Mouse (Mus musculus) midbrain, embryonic 12.5 days (tissue): ENCODE data around the gene Kdm6b. TPM values are rescaled to one million over a fixed set of nuclear protein-coding genes. Genes with fewer than 3 reads are reported as not detected.
A peak's percentile ranks its signal among the peaks of the same experiment; 100 is the strongest.

Experiments used
- ATAC-seq: fragments of 200-750 bp; cut with Nextera tagmentation; 2 replicates; pipeline ENCODE4 v1.8.0; 2017; ENCODE audit warnings: low read depth, moderate TSS enrichment, moderate library complexity; ENCODE audit not compliant: low FRiP score
- H3K27ac ChIP-seq: fragments of 300-500 bp; sonication (generic); replicated peaks from 2 replicates; pipeline ENCODE4 v1.5.1; 2016; ENCODE audit warnings: mild to moderate bottlenecking
- H3K27me3 ChIP-seq: fragments of 300-500 bp; sonication (generic); 2 replicates; pipeline ENCODE4 v1.6.1; 2016; ENCODE audit warnings: mild to moderate bottlenecking
- H3K36me3 ChIP-seq: fragments of 300-500 bp; sonication (generic); 2 replicates; pipeline ENCODE4 v1.6.1; 2016
- H3K4me1 ChIP-seq: fragments of 300-500 bp; sonication (generic); 2 replicates; pipeline ENCODE4 v1.6.1; 2016
- H3K4me2 ChIP-seq: fragments of 300-500 bp; sonication (generic); replicated peaks from 2 replicates; pipeline ENCODE4 v1.6.1; 2016; ENCODE audit warnings: mild to moderate bottlenecking, moderate library complexity
- H3K4me3 ChIP-seq: fragments of 300-500 bp; sonication (generic); 2 replicates; pipeline ENCODE4 v1.5.1; 2016; ENCODE audit warnings: mild to moderate bottlenecking
- H3K9ac ChIP-seq: fragments of 300-500 bp; sonication (generic); replicated peaks from 2 replicates; pipeline ENCODE4 v1.6.1; 2016; ENCODE audit warnings: mild to moderate bottlenecking, moderate library complexity
- H3K9me3 ChIP-seq: fragments of 300-500 bp; sonication (generic); 2 replicates; pipeline ENCODE4 v1.6.1; 2016; ENCODE audit warnings: mild to moderate bottlenecking
- WGBS: fragments of 180-500 bp; shearing (Covaris S2); methylation state at CpG from one replicate; pipeline ENCODE4 v1.1.7; 2016; 5-methylcytosine and 5-hydroxymethylcytosine counted together
- polyA plus RNA-seq: library from polyadenylated mRNA; unstranded; fragments of >200 nt; fragmentation: Nextera tagmentation; extraction: Ambion mirVana; gene quantifications from 2 replicates; pipeline ENCODE4 v1.2.1, GENCODE M21; 2016

Kdm6b gene
- polyA plus RNA-seq, 1 experiment from 2014 or later, result 48.7 TPM

DNA sequence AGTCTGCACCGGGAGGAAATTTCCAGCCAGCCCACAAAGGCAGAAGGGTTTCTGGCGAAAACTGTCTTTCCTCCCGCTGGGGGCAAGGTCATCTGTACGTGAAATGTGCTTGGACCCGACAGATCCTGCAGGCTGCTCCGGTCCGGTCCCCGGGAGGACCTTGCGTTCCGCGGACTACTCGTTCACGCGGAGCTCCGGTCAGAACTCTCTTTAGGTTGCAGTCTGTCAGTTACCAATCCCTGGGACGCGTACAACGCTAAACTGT lies 3.5 kb downstream of the Kdm6b start:
- peak overlapping the region; percentile 98 for H3K4me2 ChIP-seq
- H3K4me1 ChIP-seq, result peaks cover 52% of the 10 kb centered on the region
- peak overlapping the region; percentile 64 for H3K4me3 ChIP-seq
- peaks cover 44% of the 10 kb centered on the region for H3K36me3 ChIP-seq
- H3K9me3 ChIP-seq, result no peaks in the 10 kb centered on the region
- H3K27me3 ChIP-seq, result no peaks in the 10 kb centered on the region
- under 1% methylated on average over 18 of the region's 18 CpGs for WGBS
- H3K9ac ChIP-seq, result peak overlapping the region; percentile 96
- H3K27ac ChIP-seq, result peak overlapping the region; percentile 98
- ATAC-seq, result no peak

DNA sequence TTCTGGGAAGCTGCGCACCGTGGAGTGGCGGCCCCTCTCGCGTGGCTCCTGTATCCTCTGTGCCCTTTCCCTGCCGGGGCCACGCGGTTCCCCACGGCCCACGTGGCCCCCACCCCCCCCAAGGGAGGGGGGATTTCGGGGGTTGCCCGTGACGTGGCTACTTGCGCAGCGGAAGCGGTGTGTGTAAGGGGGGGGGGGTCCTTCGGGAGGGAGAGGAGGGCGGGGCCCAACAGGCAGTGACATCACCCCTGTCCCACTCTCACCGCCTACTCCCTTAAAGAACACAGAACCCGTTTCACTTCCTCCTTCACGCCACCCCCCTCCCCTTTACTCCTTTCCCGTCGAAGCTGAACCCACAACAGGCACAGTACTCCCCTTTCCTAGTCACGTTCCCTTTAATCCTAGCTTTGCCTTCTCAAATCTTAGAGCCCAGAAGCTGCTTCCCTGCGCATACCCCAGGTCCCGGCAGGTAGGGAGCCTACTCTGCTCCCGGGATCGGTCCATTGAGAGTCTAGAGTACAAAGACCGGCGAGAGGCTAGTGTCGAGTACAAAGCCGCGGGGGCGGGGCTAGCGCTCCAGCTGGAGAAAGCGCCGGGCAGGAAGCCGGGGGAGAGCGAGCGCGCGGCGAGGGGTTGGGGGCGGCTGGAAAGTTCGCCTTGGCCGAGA lies 4.0 kb downstream of the Kdm6b start:
- peaks cover 49% of the 10 kb centered on the region for H3K36me3 ChIP-seq
- peak overlapping the region; percentile 64 for H3K4me3 ChIP-seq
- peak; percentile 38; the same call in 1 of the 2 replicates for ATAC-seq
- no peaks in the 10 kb centered on the region for H3K27me3 ChIP-seq
- peak overlapping the region; percentile 98 for H3K4me2 ChIP-seq
- H3K4me1 ChIP-seq, result peaks cover 48% of the 10 kb centered on the region
- H3K27ac ChIP-seq, result peak overlapping the region; percentile 98
- peak overlapping the region; percentile 96 for H3K9ac ChIP-seq
- no peaks in the 10 kb centered on the region for H3K9me3 ChIP-seq
- under 1% methylated on average over 37 of the region's 46 CpGs for WGBS

DNA sequence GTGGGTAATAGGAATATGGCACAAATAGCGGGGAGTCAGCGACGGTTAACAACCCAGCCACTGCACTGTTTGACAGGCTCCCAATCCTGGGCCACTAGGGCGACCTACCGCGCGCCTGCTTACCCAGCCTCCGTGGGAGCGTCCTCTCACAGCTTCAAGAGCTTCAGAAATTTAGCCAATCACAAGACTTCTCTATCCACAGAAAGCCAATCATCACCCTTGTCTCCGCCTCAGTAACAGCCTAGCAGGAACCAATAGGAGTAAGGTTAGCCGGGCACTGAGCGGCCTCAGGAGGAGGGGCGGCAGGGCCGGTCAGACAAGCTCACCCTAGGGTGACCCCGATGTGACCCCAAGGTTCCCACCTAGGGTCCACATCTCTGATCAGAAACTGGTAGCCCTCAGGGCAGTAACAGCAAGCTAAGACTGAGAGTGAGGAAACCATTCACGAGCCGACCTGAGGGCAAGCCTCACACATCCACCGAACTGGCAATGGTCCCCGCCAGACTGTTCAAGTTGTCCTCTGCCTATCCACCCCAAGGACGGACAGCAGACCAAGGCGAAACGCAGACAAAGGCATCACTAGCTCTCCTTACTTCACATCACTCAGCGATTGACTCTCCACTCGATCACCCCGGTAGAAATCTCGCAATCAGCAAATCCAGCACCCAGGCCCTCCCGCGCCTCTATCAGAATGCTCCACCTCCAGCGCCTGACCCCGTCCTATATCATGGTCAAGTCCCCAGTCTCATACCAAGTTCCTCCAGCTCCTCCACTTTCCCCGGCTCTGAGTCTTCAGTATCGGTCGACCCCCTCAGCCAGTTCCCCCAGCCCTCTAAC lies 4.7 kb downstream of the Kdm6b start:
- H3K27me3 ChIP-seq, result no peaks in the 10 kb centered on the region
- ATAC-seq, result peak; percentile 58
- peak overlapping the region; percentile 96 for H3K9ac ChIP-seq
- under 1% methylated on average over 33 of the region's 33 CpGs for WGBS
- H3K27ac ChIP-seq, result peak overlapping the region; percentile 98
- H3K9me3 ChIP-seq, result no peaks in the 10 kb centered on the region
- peak overlapping the region; percentile 64 for H3K4me3 ChIP-seq
- peaks cover 43% of the 10 kb centered on the region for H3K4me1 ChIP-seq
- peaks cover 56% of the 10 kb centered on the region for H3K36me3 ChIP-seq
- H3K4me2 ChIP-seq, result peak overlapping the region; percentile 98

DNA sequence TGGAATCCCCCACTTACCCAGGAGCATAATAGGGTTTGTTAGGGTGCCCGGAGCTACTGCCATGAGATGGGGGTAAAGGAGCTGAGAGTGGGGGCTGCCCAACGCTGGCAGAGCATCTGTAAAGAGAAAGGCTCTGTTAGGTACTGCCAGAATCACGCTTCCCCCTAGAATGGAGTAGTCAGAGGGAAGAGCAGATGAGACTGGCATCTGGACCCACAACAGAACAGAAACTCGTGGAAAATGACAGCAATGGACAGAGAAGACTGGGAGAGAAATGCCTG lies 5.8 kb downstream of the Kdm6b start:
- WGBS, result 84% methylated on average over 4 of the region's 4 CpGs
- Histone ChIP-seq H3K4me3 (peak overlapping the region; percentile 64; the same call in 1 of the 2 replicates), H3K36me3 (peaks cover 60% of the 10 kb centered on the region), H3K9me3 (no peaks in the 10 kb centered on the region), H3K27me3 (no peaks in the 10 kb centered on the region), H3K4me1 (peaks cover 32% of the 10 kb centered on the region), H3K9ac (peak overlapping the region; percentile 96; the same call in 1 of the 2 replicates), H3K27ac (0 out of 2 replicates have a peak overlapping the region, but pooled peaks have one; percentile 98), H3K4me2 (peak overlapping the region; percentile 98; the same call in 1 of the 2 replicates)
- ATAC-seq, result no peak

DNA sequence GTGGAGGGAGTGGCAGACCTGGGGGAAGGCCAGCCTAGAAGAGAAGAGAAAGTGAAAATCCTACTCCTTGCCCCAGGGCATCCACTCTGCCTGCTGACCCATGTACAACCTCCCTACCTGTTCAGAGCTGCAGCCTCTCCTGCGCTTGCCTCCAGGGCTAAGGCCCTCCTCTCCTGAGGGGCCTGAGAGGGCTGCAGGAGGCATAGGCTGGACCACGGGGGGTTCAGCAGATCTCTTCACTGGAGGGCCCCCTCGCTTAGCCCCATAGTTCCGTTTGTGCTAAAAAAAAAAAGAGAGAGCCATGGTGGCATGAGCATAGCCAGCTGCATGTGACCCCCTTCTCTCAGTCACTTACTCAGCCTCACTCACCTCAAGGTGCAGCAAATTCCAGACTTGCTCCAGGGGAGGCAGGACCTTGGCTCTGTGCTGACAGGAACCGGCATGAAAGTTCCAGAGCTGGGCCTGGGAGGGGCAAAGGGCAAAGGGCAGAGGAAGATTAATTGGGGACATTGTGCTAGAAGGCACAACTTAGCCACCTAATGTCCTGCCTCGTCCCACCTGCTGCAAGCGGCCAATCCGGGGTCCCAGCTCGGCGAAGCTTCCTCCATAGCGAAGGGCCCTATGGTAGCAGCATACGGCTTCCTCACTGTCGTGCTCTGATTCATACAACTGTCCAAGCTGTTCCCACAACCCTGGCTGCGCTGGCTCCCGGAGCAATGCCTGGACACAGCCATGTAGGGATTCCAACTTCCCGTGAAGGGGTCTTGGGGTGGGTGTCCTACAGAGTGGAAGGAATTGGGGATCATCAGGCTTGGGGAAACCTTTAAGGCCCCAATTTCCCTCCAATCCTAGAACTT lies 6.4 kb downstream of the Kdm6b start:
- H3K4me2 ChIP-seq, result peak overlapping the region; percentile 98; the same call in 1 of the 2 replicates
- H3K27ac ChIP-seq, result no peak overlapping the region
- peaks cover 26% of the 10 kb centered on the region for H3K4me1 ChIP-seq
- H3K36me3 ChIP-seq, result peaks cover 63% of the 10 kb centered on the region
- ATAC-seq, result no peak
- 93% methylated on average over 16 of the region's 16 CpGs for WGBS
- H3K9me3 ChIP-seq, result no peaks in the 10 kb centered on the region
- H3K27me3 ChIP-seq, result no peaks in the 10 kb centered on the region
- no peak overlapping the region for H3K4me3 ChIP-seq
- H3K9ac ChIP-seq, result no peak overlapping the region

DNA sequence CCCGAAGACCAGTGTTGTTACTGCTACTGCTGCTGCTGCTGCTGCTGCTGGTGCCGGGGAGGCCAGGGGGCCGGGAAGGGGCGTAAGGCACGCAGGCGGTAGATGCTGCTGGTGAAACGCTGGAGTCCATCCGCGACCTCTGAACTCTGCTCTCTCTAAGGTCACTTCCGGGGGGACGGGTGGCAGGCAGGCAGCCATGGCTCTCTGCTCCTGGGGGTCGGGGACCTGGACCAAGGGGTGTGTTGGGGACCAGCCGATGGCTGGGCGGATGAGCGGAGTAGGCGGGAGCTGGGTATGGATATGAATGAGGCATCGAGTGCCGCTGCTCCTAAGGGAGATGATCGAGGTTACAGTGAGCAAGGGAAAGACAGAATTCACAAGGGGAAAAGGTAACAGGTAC lies 7.2 kb downstream of the Kdm6b start:
- H3K9me3 ChIP-seq, result no peaks in the 10 kb centered on the region
- WGBS, result 88% methylated on average over 19 of the region's 19 CpGs
- no peaks in the 10 kb centered on the region for H3K27me3 ChIP-seq
- H3K36me3 ChIP-seq, result peaks cover 71% of the 10 kb centered on the region
- ATAC-seq, result no peak
- no peak overlapping the region for H3K4me2 ChIP-seq
- H3K9ac ChIP-seq, result no peak overlapping the region
- no peak overlapping the region for H3K4me3 ChIP-seq
- H3K4me1 ChIP-seq, result peaks cover 26% of the 10 kb centered on the region
- no peak overlapping the region for H3K27ac ChIP-seq

DNA sequence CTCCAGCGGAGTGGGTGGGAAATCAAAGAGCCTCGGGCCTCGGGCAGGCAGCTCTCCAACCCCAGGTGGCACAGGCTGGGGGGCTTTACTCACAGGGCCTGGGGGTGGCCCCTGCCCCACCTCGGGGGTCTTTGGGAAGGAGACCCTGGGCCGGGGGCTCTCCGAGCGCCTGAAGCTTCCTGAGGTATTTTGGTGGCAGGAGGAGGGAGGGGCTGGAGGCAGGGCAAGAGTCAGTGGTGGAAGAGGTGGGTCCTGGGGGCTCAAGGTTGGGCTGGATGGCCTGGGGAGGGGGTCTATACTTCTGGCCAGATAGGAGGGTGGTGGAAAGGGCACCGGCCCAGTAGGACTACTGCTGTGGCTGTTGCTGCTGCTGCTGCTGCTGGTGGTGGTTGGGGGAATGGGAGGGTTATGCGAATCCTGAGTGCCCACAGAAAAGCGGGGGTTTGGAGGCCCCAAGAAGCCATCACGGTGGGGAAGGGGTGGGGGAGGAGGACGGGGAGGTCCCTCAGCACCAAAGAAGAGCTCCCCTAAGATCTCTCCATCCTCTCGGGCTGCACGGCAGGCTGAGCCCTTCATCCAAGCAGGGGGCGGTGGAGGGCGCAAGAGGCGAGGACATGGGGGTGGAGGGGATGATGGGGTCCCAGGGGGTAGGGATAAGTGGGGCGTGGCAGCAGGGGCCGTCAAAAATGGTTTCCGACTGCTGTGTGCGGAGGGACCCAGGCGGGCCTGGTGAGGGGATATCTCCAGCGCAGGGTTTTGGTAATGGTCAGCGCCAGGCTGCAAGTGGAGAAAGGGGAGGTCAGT lies 7.9 kb downstream of the Kdm6b start:
- Histone ChIP-seq H3K27ac (no peak overlapping the region), H3K4me2 (no peak overlapping the region), H3K4me1 (peaks cover 26% of the 10 kb centered on the region), H3K4me3 (no peak overlapping the region), H3K36me3 (peaks cover 78% of the 10 kb centered on the region), H3K9ac (0 out of 2 replicates have a peak overlapping the region, but pooled peaks have one; percentile 12), H3K9me3 (no peaks in the 10 kb centered on the region), H3K27me3 (peaks cover 5% of the 10 kb centered on the region)
- no peak for ATAC-seq
- 91% methylated on average over 24 of the region's 24 CpGs for WGBS

DNA sequence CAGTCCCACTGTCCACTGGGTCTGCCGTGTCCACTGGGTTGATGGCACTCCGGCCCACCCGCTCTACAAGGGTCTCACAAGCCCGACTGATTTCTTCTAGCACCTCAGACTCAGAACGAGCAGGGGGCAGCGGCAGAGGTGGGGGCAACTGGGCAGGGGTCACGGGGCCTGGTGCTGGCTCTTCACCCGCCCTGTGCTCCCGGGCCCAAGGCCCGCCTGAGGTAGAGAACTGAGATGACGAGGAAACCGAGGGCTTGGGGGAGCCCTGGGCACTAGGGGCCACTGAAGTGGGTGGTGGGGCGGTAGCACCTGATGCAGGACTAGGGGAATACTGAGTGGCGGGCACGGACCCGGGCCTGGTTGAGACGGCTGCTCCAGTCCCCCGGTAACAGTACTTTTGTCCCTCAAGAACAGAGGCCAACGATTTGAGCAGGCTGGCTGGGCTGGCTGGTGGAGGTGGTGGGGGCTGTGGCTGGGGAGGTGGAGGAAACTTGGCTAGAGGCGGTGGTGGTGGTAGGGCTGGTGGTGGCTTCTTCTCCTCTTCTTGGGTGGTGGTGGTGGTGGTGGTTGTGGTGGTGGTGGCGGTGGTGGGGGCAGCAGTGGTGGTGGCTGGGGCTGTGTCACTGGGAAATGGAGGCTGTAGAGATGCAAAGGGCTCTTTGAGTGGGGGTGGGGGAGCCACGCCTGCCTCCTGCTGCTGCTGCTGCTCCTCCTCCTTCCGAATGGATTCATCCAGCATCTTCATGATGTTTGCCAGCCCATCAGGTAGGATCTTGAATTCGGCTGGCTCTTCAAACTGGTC lies 8.7 kb downstream of the Kdm6b start:
- Histone ChIP-seq H3K4me2 (no peak overlapping the region), H3K4me1 (peaks cover 28% of the 10 kb centered on the region), H3K36me3 (peaks cover 86% of the 10 kb centered on the region), H3K9ac (0 out of 2 replicates have a peak overlapping the region, but pooled peaks have one; percentile 12), H3K4me3 (no peak overlapping the region), H3K27ac (no peak overlapping the region), H3K9me3 (no peaks in the 10 kb centered on the region), H3K27me3 (peaks cover 13% of the 10 kb centered on the region)
- WGBS, result 92% methylated on average over 24 of the region's 24 CpGs
- no peak for ATAC-seq

DNA sequence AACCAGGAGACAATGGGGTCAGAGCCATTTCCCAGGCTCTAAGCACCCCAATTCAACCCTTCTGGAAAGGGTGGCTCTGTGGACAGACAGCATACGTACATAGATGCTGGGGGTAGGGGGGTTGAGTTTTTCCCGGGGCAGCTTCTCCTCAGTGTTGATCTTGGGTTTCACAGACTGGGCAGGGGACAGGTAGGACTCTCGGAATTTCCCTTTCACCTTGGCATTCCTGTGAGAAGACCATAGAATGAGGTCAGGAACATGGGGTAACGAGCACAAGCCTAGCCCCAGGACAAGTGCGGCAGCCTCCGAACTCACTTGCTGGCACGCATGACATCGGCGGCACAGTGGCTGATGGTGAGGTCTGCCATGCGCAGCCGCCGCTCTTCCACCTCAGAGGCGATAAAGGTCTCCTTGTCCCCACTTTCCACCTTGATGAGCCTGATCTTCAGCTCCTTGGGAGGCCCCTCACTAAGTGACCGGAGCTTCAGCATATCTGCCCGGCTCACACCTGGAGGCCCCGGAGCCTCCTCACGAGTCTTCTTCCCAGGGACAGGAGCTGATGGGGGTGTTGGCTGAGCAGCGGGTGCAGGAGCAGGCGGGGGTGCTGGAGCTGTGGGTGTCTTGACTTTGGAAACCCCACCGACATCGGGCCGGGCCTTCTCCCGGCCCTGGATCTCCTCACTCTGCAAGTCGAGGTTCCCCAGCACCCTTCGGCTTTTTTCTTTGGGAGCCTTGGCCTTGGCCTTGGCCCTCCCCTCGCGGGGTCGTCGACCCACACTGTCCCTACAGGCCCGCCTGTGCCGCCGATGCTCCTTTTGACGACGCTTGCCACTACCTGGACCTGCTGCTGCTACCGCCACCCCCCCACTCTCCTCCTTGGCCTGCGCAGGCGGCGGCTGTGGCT lies 9.5 kb downstream of the Kdm6b start:
- Histone ChIP-seq H3K27ac (no peak overlapping the region), H3K36me3 (peaks cover 92% of the 10 kb centered on the region), H3K27me3 (peaks cover 17% of the 10 kb centered on the region), H3K9me3 (no peaks in the 10 kb centered on the region), H3K4me2 (no peak overlapping the region), H3K4me1 (peaks cover 31% of the 10 kb centered on the region), H3K4me3 (no peak overlapping the region), H3K9ac (no peak overlapping the region)
- ATAC-seq, result no peak
- 93% methylated on average over 38 of the region's 38 CpGs for WGBS

DNA sequence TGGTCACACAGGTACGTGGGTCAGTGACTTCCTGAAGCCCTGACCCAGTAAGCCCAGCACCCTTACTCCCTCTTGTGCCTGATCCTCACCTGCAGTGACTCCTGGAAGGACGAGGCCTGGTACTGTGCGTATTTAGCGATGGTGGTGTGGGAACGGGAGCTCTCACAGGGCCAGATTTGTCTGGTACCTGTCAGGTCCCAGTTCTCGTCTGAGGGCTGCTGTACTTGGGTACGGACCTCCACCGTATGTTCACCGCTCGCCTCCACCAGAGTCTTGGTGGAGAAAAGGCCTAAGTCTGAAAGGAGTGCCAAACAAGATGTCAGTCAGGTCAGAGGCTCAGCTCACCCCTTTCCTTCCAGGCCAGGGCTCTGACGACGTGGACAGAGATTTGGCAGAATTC lies 11.5 kb downstream of the Kdm6b start:
- Histone ChIP-seq H3K4me3 (no peak overlapping the region), H3K4me1 (peaks cover 36% of the 10 kb centered on the region), H3K4me2 (no peak overlapping the region), H3K27ac (no peak overlapping the region), H3K9me3 (no peaks in the 10 kb centered on the region), H3K27me3 (peaks cover 27% of the 10 kb centered on the region), H3K36me3 (peaks cover 81% of the 10 kb centered on the region), H3K9ac (no peak overlapping the region)
- no peak for ATAC-seq
- 87% methylated on average over 12 of the region's 12 CpGs for WGBS
